Mouse (Mus musculus): ENCODE results near the gene Mid1. TPM values are rescaled to one million over a fixed set of nuclear protein-coding genes. Genes with fewer than 3 reads are reported as not detected.

Gene Mid1
- 201 and 316 TPM in 2 replicates for total RNA-seq (2012; rRNA removed)

DNA sequence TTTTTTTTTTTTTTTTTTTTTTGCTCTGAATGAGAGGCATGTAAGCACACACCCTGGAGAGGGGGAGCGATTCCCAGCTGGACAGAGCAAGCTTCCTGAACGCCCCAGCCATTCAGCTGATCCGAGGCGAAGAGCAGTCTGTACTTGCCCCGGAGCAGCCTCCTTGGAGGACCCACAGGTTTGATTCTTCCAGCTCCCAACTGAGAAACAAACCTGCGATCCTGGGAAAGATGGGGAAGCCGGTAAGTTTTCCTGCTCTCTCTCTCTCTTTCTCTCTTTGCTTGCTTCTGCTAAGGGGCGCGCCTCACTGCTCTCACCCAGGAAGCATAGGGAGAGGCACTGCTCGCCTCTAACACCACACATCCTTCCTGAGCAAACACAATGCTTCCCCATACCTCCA lies at the start of gene Mid1:
TSS of gene Mid1 (plus strand) at position 69 of the 400 bp plus-strand sequence.
- no peak within 1 kb of the TSS for H3K9ac ChIP-seq (ENCODE audit: insufficient read depth, low read depth, low read length, poor library complexity, severe bottlenecking)
- H3K4me1 ChIP-seq (ENCODE audit: control insufficient read depth in 2 of 2, insufficient read depth in 2 of 2, low read length in 2 of 2, poor library complexity in 1 of 2), result no peaks in the 10 kb centered on the region
- TF ChIP-seq ZNF384 (IDR thresholded peaks at IDR 0.05; ENCODE audit: low read depth, low read length), result no peak; the same call in 1 of the 2 replicates
- TF ChIP-seq CHD2 (IDR thresholded peaks at IDR 0.05; ENCODE audit: low read depth, low read length), result no peak
- TF ChIP-seq MAFK (IDR thresholded peaks at IDR 0.05; ENCODE audit: insufficient read depth, low read depth, low read length), result no peak
- no peak for TF ChIP-seq HCFC1 (IDR thresholded peaks at IDR 0.05; ENCODE audit: borderline replicate concordance, insufficient read depth, low read length)
- TF ChIP-seq ZC3H11A (IDR thresholded peaks at IDR 0.05; ENCODE audit: borderline replicate concordance, low read depth, low read length), result no peak
- in situ Hi-C loops (cut with MboI; ENCODE audit: low sequenced_read_pairs in 2 of 2, unreplicated experiment in 2 of 2), result no loop called here
- H3K27ac ChIP-seq (ENCODE audit: insufficient read depth, low read depth, low read length, poor library complexity, severe bottlenecking), result no peak within 1 kb of the TSS
- no peak for DNase-seq (ENCODE audit: low read depth, low spot score)
- H3K4me3 ChIP-seq (ENCODE audit: insufficient read depth in 1 of 2, low read depth in 1 of 2, low read length in 2 of 2, poor library complexity in 1 of 2, severe bottlenecking in 1 of 2), result no peak within 1 kb of the TSS
- no peaks in the 10 kb centered on the region for H3K9me3 ChIP-seq (ENCODE audit: control insufficient read depth, insufficient read depth, low read depth, low read length)
- no peaks in the 10 kb centered on the region for H3K36me3 ChIP-seq (ENCODE audit: control insufficient read depth, insufficient read depth, low read length, poor library complexity, severe bottlenecking)

DNA sequence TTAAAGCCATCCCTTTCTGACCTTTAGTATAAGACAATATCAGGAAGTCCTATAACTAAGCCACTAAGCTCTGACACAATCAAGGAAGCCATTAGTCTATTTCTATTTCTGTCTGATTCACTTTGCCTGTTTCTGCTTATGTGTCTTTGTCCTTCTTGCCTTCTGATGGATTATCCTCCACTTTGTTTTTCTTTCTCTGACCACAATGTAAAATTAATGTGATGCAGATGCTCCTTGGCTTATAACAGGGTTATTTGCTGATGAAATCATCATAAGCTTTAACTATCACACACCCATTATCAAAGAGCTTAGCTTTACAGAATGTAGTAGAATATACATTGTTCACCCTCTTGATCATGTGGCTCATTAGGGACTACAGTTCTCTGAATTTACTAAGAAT lies 11.9 kb upstream of the Mid1 start:
- Histone ChIP-seq H3K27ac (ENCODE audit: insufficient read depth, low read depth, low read length, poor library complexity, severe bottlenecking) (no peak overlapping the region), H3K4me3 (ENCODE audit: insufficient read depth in 1 of 2, low read depth in 1 of 2, low read length in 2 of 2, poor library complexity in 1 of 2, severe bottlenecking in 1 of 2) (no peak overlapping the region), H3K4me1 (ENCODE audit: control insufficient read depth in 2 of 2, insufficient read depth in 2 of 2, low read length in 2 of 2, poor library complexity in 1 of 2) (no peaks in the 10 kb centered on the region), H3K9ac (ENCODE audit: insufficient read depth, low read depth, low read length, poor library complexity, severe bottlenecking) (no peak overlapping the region), H3K9me3 (ENCODE audit: control insufficient read depth, insufficient read depth, low read depth, low read length) (no peaks in the 10 kb centered on the region), H3K36me3 (ENCODE audit: control insufficient read depth, insufficient read depth, low read length, poor library complexity, severe bottlenecking) (no peaks in the 10 kb centered on the region)
- no peak for DNase-seq (ENCODE audit: low read depth, low spot score)
- no peak for TF ChIP-seq ZNF384 (IDR thresholded peaks at IDR 0.05; ENCODE audit: low read depth, low read length)
- in situ Hi-C loops (cut with MboI; ENCODE audit: low sequenced_read_pairs in 2 of 2, unreplicated experiment in 2 of 2), result no loop called here

- TF ChIP-seq ZC3H11A (IDR thresholded peaks at IDR 0.05; ENCODE audit: borderline replicate concordance, low read depth, low read length) (no peak), CHD2 (IDR thresholded peaks at IDR 0.05; ENCODE audit: low read depth, low read length) (no peak), HCFC1 (IDR thresholded peaks at IDR 0.05; ENCODE audit: borderline replicate concordance, insufficient read depth, low read length) (no peak), ZNF384 (IDR thresholded peaks at IDR 0.05; ENCODE audit: low read depth, low read length) (no peak), MAFK (IDR thresholded peaks at IDR 0.05; ENCODE audit: insufficient read depth, low read depth, low read length) (no peak)
- Histone ChIP-seq H3K4me3 (ENCODE audit: insufficient read depth in 1 of 2, low read depth in 1 of 2, low read length in 2 of 2, poor library complexity in 1 of 2, severe bottlenecking in 1 of 2) (no peak overlapping the region), H3K9ac (ENCODE audit: insufficient read depth, low read depth, low read length, poor library complexity, severe bottlenecking) (no peak overlapping the region), H3K9me3 (ENCODE audit: control insufficient read depth, insufficient read depth, low read depth, low read length) (no peaks in the 10 kb centered on the region), H3K4me1 (ENCODE audit: control insufficient read depth in 2 of 2, insufficient read depth in 2 of 2, low read length in 2 of 2, poor library complexity in 1 of 2) (no peaks in the 10 kb centered on the region), H3K27ac (ENCODE audit: insufficient read depth, low read depth, low read length, poor library complexity, severe bottlenecking) (no peak overlapping the region), H3K36me3 (ENCODE audit: control insufficient read depth, insufficient read depth, low read length, poor library complexity, severe bottlenecking) (no peaks in the 10 kb centered on the region)
- DNase-seq (ENCODE audit: low read depth, low spot score), result no peak
- in situ Hi-C loops (cut with MboI; ENCODE audit: low sequenced_read_pairs in 2 of 2, unreplicated experiment in 2 of 2), result no loop called here
Observed at GRCm38 (mm10) chrX:169676313-169676712, 8.7 kb upstream of the Mid1 start.

- TF ChIP-seq MAFK (IDR thresholded peaks at IDR 0.05; ENCODE audit: insufficient read depth, low read depth, low read length) (no peak), CHD2 (IDR thresholded peaks at IDR 0.05; ENCODE audit: low read depth, low read length) (no peak), HCFC1 (IDR thresholded peaks at IDR 0.05; ENCODE audit: borderline replicate concordance, insufficient read depth, low read length) (no peak), ZC3H11A (IDR thresholded peaks at IDR 0.05; ENCODE audit: borderline replicate concordance, low read depth, low read length) (no peak), ZNF384 (IDR thresholded peaks at IDR 0.05; ENCODE audit: low read depth, low read length) (no peak)
- Histone ChIP-seq H3K36me3 (ENCODE audit: control insufficient read depth, insufficient read depth, low read length, poor library complexity, severe bottlenecking) (no peaks in the 10 kb centered on the region), H3K4me3 (ENCODE audit: insufficient read depth in 1 of 2, low read depth in 1 of 2, low read length in 2 of 2, poor library complexity in 1 of 2, severe bottlenecking in 1 of 2) (no peak overlapping the region), H3K27ac (ENCODE audit: insufficient read depth, low read depth, low read length, poor library complexity, severe bottlenecking) (no peak overlapping the region), H3K9ac (ENCODE audit: insufficient read depth, low read depth, low read length, poor library complexity, severe bottlenecking) (no peak overlapping the region), H3K4me1 (ENCODE audit: control insufficient read depth in 2 of 2, insufficient read depth in 2 of 2, low read length in 2 of 2, poor library complexity in 1 of 2) (no peaks in the 10 kb centered on the region), H3K9me3 (ENCODE audit: control insufficient read depth, insufficient read depth, low read depth, low read length) (no peaks in the 10 kb centered on the region)
- in situ Hi-C loops (cut with MboI; ENCODE audit: low sequenced_read_pairs in 2 of 2, unreplicated experiment in 2 of 2), result no loop called here
- no peak for DNase-seq (ENCODE audit: low read depth, low spot score)
Observed at GRCm38 (mm10) chrX:169685731-169686130, 732 bp downstream of the Mid1 start.

- Histone ChIP-seq H3K9ac (ENCODE audit: insufficient read depth, low read depth, low read length, poor library complexity, severe bottlenecking) (no peak overlapping the region), H3K4me3 (ENCODE audit: insufficient read depth in 1 of 2, low read depth in 1 of 2, low read length in 2 of 2, poor library complexity in 1 of 2, severe bottlenecking in 1 of 2) (no peak overlapping the region), H3K4me1 (ENCODE audit: control insufficient read depth in 2 of 2, insufficient read depth in 2 of 2, low read length in 2 of 2, poor library complexity in 1 of 2) (no peaks in the 10 kb centered on the region), H3K36me3 (ENCODE audit: control insufficient read depth, insufficient read depth, low read length, poor library complexity, severe bottlenecking) (no peaks in the 10 kb centered on the region), H3K27ac (ENCODE audit: insufficient read depth, low read depth, low read length, poor library complexity, severe bottlenecking) (no peak overlapping the region), H3K9me3 (ENCODE audit: control insufficient read depth, insufficient read depth, low read depth, low read length) (no peaks in the 10 kb centered on the region)
- in situ Hi-C loops (cut with MboI; ENCODE audit: low sequenced_read_pairs in 2 of 2, unreplicated experiment in 2 of 2), result no loop called here
- DNase-seq (ENCODE audit: low read depth, low spot score), result no peak
- TF ChIP-seq ZNF384 (IDR thresholded peaks at IDR 0.05; ENCODE audit: low read depth, low read length) (no peak), ZC3H11A (IDR thresholded peaks at IDR 0.05; ENCODE audit: borderline replicate concordance, low read depth, low read length) (no peak)
Observed at GRCm38 (mm10) chrX:169691217-169691616, 6.2 kb downstream of the Mid1 start.
